ENCODE assay signal across 8 mouse cellular contexts in genomic region chr1:21079217-21079773, GRCm38 (mm10). TPM values are rescaled to one million over a fixed set of nuclear protein-coding genes. Genes with fewer than 3 reads are reported as not detected.
A peak's percentile ranks its signal among the peaks of the same experiment; 100 is the strongest.
DNase-seq lines count a peak whose midpoint lies in the region; ATAC-seq and TF ChIP-seq lines count a peak whose summit lies in the region.

Gene Tram2, minus strand, starts transcription at chr1:21079229.

- peaks cover 6 to 45% of the 10 kb centered on the region in 2 experiments for H3K4me1 ChIP-seq in CH12.LX (ENCODE audit: control insufficient read depth in 1 of 2, insufficient read depth in 2 of 2)
- H3K4me1 ChIP-seq in forebrain, embryonic 11.5 days (replicated peaks; ENCODE audit: control insufficient read depth, insufficient read depth, low read length): peaks cover 26% of the 10 kb centered on the region
- peaks cover 24% of the 10 kb centered on the region for H3K4me1 ChIP-seq in heart, embryonic 16.5 days (ENCODE audit: control insufficient read depth, insufficient read depth, low read length)
- H3K4me1 ChIP-seq in liver, embryonic 13.5 days (replicated peaks): peaks cover 35% of the 10 kb centered on the region
- H3K4me1 ChIP-seq in stomach, embryonic 14.5 days (ENCODE audit: control insufficient read depth, insufficient read depth, low read length): peaks cover 35% of the 10 kb centered on the region

- in situ Hi-C loops in CH12.LX (cut with MboI; ENCODE audit: low pct_ligation_motif_present, low pct_unique_long_range_greater_than_20kb, low sequenced_read_pairs): loop anchor here (5.0 kb wide), 1 partner anchor 42 kb away; no protein-coding TSS in a partner anchor

- no peak within 1 kb of the TSS for H3K27ac ChIP-seq in CH12.LX (ENCODE audit: insufficient read depth, low read depth)
- H3K27ac ChIP-seq in forebrain, embryonic 11.5 days (ENCODE audit: low read depth, low read length): peak within 1 kb of the TSS; percentile 76
- peak within 1 kb of the TSS; percentile 91 for H3K27ac ChIP-seq in heart, embryonic 16.5 days (ENCODE audit: low read length)
- peak within 1 kb of the TSS; percentile 81 for H3K27ac ChIP-seq in liver, embryonic 13.5 days
- H3K27ac ChIP-seq in stomach, embryonic 14.5 days (ENCODE audit: low read length): peak within 1 kb of the TSS; percentile 95

- H3K27me3 ChIP-seq in CH12.LX (replicated peaks): peaks cover 4% of the 10 kb centered on the region
- H3K27me3 ChIP-seq in forebrain, embryonic 11.5 days (ENCODE audit: control insufficient read depth, insufficient read depth, low read length): no peaks in the 10 kb centered on the region
- no peaks in the 10 kb centered on the region for H3K27me3 ChIP-seq in heart, embryonic 16.5 days (ENCODE audit: control insufficient read depth, insufficient read depth, low read length)
- peaks cover 16% of the 10 kb centered on the region for H3K27me3 ChIP-seq in liver, embryonic 13.5 days
- H3K27me3 ChIP-seq in stomach, embryonic 14.5 days (ENCODE audit: control insufficient read depth, insufficient read depth, low read length): no peaks in the 10 kb centered on the region

- peak within 1 kb of the TSS; percentile 85 to 98 (median 92) for H3K4me3 ChIP-seq in CH12.LX (replicated peaks in 1 of 3; ENCODE audit: low read depth in 2 of 3, low read length in 2 of 3, poor library complexity in 1 of 3)
- peak within 1 kb of the TSS; percentile 59 for H3K4me3 ChIP-seq in forebrain, embryonic 11.5 days (ENCODE audit: low read depth, low read length)
- peak within 1 kb of the TSS; percentile 74 for H3K4me3 ChIP-seq in heart, embryonic 16.5 days (ENCODE audit: low read length)
- H3K4me3 ChIP-seq in liver, embryonic 13.5 days (replicated peaks): peak within 1 kb of the TSS; percentile 68
- peak within 1 kb of the TSS; percentile 67 for H3K4me3 ChIP-seq in stomach, embryonic 14.5 days (ENCODE audit: low read depth, low read length)

- dilution Hi-C loops in CH12.LX (cut with MboI; ENCODE audit: extremely low pct_ligation_motif_present, extremely low pct_unique_long_range_greater_than_20kb, low sequenced_read_pairs): no loop called here

- TF ChIP-seq EP300 in CH12.LX (IDR thresholded peaks at IDR 0.05; ENCODE audit: low read length): no peak

- H3K79me2 ChIP-seq in CH12.LX (replicated peaks; ENCODE audit: control insufficient read depth, extremely low read depth, insufficient read depth, poor library complexity, severe bottlenecking): 0 out of 2 replicates have a peak, but pooled peaks cover 2% of the 10 kb centered on the region

- no peak for TF ChIP-seq CTCF in CH12.LX (conservative IDR thresholded peaks at IDR 0.05 in 1 of 2, IDR thresholded peaks at IDR 0.05 in 1 of 2; ENCODE audit: low read depth in 2 of 2, low read length in 2 of 2)

- H3K9ac ChIP-seq in CH12.LX (ENCODE audit: insufficient read depth, low read depth): peak within 1 kb of the TSS; percentile 89
- H3K9ac ChIP-seq in forebrain, embryonic 11.5 days (ENCODE audit: low read length): peak within 1 kb of the TSS; percentile 78
- peak within 1 kb of the TSS; percentile 85 for H3K9ac ChIP-seq in heart, embryonic 16.5 days (ENCODE audit: low read length)
- peak within 1 kb of the TSS; percentile 75 for H3K9ac ChIP-seq in liver, embryonic 13.5 days
- peak within 1 kb of the TSS; percentile 72 for H3K9ac ChIP-seq in stomach, embryonic 14.5 days (replicated peaks; ENCODE audit: low read depth, low read length)

- TF ChIP-seq RAD21 in CH12.LX (IDR thresholded peaks at IDR 0.05; ENCODE audit: low read depth, low read length): no peak

- H3K4me2 ChIP-seq in CH12.LX (ENCODE audit: insufficient read depth, low read depth, poor library complexity, severe bottlenecking): peak within 1 kb of the TSS; percentile 89
- peak within 1 kb of the TSS; percentile 73 for H3K4me2 ChIP-seq in forebrain, embryonic 11.5 days (ENCODE audit: low read depth, low read length, severe bottlenecking)
- peak within 1 kb of the TSS; percentile 74 for H3K4me2 ChIP-seq in heart, embryonic 16.5 days (ENCODE audit: low read depth, low read length)
- peak within 1 kb of the TSS; percentile 84 for H3K4me2 ChIP-seq in liver, embryonic 13.5 days
- H3K4me2 ChIP-seq in stomach, embryonic 14.5 days (replicated peaks; ENCODE audit: low read depth, low read length): peak within 1 kb of the TSS; percentile 59

- H3K9me3 ChIP-seq in CH12.LX (replicated peaks; ENCODE audit: low read length): no peaks in the 10 kb centered on the region
- H3K9me3 ChIP-seq in forebrain, embryonic 11.5 days (ENCODE audit: control insufficient read depth, low read length): no peaks in the 10 kb centered on the region
- H3K9me3 ChIP-seq in heart, embryonic 16.5 days (replicated peaks; ENCODE audit: control insufficient read depth, low read length): no peaks in the 10 kb centered on the region
- no peaks in the 10 kb centered on the region for H3K9me3 ChIP-seq in liver, embryonic 13.5 days (replicated peaks)
- H3K9me3 ChIP-seq in stomach, embryonic 14.5 days (ENCODE audit: control insufficient read depth, low read depth, low read length): no peaks in the 10 kb centered on the region

- ATAC-seq in forebrain, embryonic 11.5 days (replicated peaks; ENCODE audit: low FRiP score): peak; percentile 94
- ATAC-seq in heart, embryonic 16.5 days (replicated peaks; ENCODE audit: extremely low read depth, insufficient read depth, low FRiP score): peak; percentile 95
- peak; percentile 91 for ATAC-seq in liver, embryonic 13.5 days (ENCODE audit: low read depth)
- peak; percentile 91 for ATAC-seq in stomach, embryonic 14.5 days (ENCODE audit: insufficient number of reproducible peaks, insufficient read depth, low FRiP score, low read depth)

- WGBS in forebrain, embryonic 11.5 days: under 1% methylated on average over 33 of the region's 52 CpGs
- under 1% methylated on average over 32 of the region's 52 CpGs for WGBS in heart, embryonic 16.5 days
- under 1% methylated on average over 50 of the region's 52 CpGs for WGBS in liver, embryonic 13.5 days (ENCODE audit: insufficient replicate concordance)
- WGBS in stomach, embryonic 14.5 days: under 1% methylated on average over 42 of the region's 52 CpGs

- peak; percentile 82 for DNase-seq in CH12.LX (ENCODE audit: extremely low read depth)
- peak; percentile 77 for DNase-seq in c-Kit-positive CD71-negative TER-119-negative erythroid progenitor cells, embryonic 14.5 days (ENCODE audit: low read depth)
- DNase-seq in forebrain, embryonic 11.5 days (ENCODE audit: low spot score): peak; percentile 98
- DNase-seq in kidney, postnatal 25 days: peak; percentile 96 to 97
- peak; percentile 85 for DNase-seq in liver, embryonic 13.5 days
- DNase-seq in natural killer cell, adult 2 months (ENCODE audit: low spot score in 2 of 2): peak; percentile 90 to 93

- peak; percentile 84 for TF ChIP-seq POLR2A in CH12.LX (IDR thresholded peaks at IDR 0.05; ENCODE audit: low read depth, low read length)

- peaks cover 0 to 15% of the 10 kb centered on the region in 2 experiments for H3K36me3 ChIP-seq in CH12.LX (replicated peaks in 1 of 2; ENCODE audit: control insufficient read depth in 1 of 2, insufficient read depth in 1 of 2, low read length in 1 of 2)
- H3K36me3 ChIP-seq in forebrain, embryonic 11.5 days (ENCODE audit: control insufficient read depth, insufficient read depth, low read length): no peaks in the 10 kb centered on the region
- H3K36me3 ChIP-seq in heart, embryonic 16.5 days (ENCODE audit: control insufficient read depth, insufficient read depth): no peaks in the 10 kb centered on the region
- H3K36me3 ChIP-seq in liver, embryonic 13.5 days: no peaks in the 10 kb centered on the region
- no peaks in the 10 kb centered on the region for H3K36me3 ChIP-seq in stomach, embryonic 14.5 days (ENCODE audit: control insufficient read depth, insufficient read depth, low read length)

TF ChIP-seq in CH12.LX, 34 proteins besides CTCF, POLR2A, EP300 and RAD21:
- 0 out of 2 replicates have a peak, but pooled peaks have one; percentile 6 for TF ChIP-seq KAT2A (IDR thresholded peaks at IDR 0.05; ENCODE audit: insufficient replicate concordance, low read length)
- TF ChIP-seq NRF1 (IDR thresholded peaks at IDR 0.05; ENCODE audit: low read depth, low read length): peak; percentile 74
- TF ChIP-seq MXI1 (IDR thresholded peaks at IDR 0.05; ENCODE audit: low read depth, low read length): peak; percentile 31
- TF ChIP-seq CHD2 (IDR thresholded peaks at IDR 0.05; ENCODE audit: low read length): no peak
- TF ChIP-seq NELFE (IDR thresholded peaks at IDR 0.05; ENCODE audit: low read depth, low read length): peak; percentile 61
- 0 out of 2 replicates have a peak, but pooled peaks have one; percentile 32 for TF ChIP-seq MAX (IDR thresholded peaks at IDR 0.05; ENCODE audit: low read length)
- TF ChIP-seq E2F4 (IDR thresholded peaks at IDR 0.05; ENCODE audit: insufficient replicate concordance, low read depth, low read length): no peak
- no peak for TF ChIP-seq ZNF384 (IDR thresholded peaks at IDR 0.05; ENCODE audit: low read depth, low read length)
- peak; percentile 60; the same call in 1 of the 2 replicates for TF ChIP-seq ELF1 (IDR thresholded peaks at IDR 0.05; ENCODE audit: low read depth, low read length)
- TF ChIP-seq PAX5 (IDR thresholded peaks at IDR 0.05; ENCODE audit: low read length): no peak
- no peak for TF ChIP-seq SMC3 (IDR thresholded peaks at IDR 0.05; ENCODE audit: low read depth, low read length)
- TF ChIP-seq HCFC1 (IDR thresholded peaks at IDR 0.05; ENCODE audit: low read depth, low read length): peak; percentile 49

RNA-seq across cellular contexts. Expression of gene Tram2, which starts in this region (rescaled TPM):
- total RNA-seq in CH12.LX (2012; rRNA removed) (2.4 and 2.9 TPM in 2 replicates), CH12.LX (2014; rRNA removed) (1.3 and 1.9 TPM in 2 replicates)
- 4.7 and 6.6 TPM in 2 replicates for polyA plus RNA-seq in CH12.LX (2012; ENCODE audit: insufficient read length, low read depth)
- 6.2 and 6.8 TPM in 2 replicates for polyA plus RNA-seq in forebrain, embryonic 11.5 days (2014; fragmentation: Nextera tagmentation; extraction: Ambion mirVana)
- 3.3 and 3.6 TPM in 2 replicates for polyA plus RNA-seq in heart, embryonic 16.5 days (2015; fragmentation: Nextera tagmentation; extraction: Ambion mirVana)
- 1.2 and 1.3 TPM in 2 replicates for polyA plus RNA-seq in liver, embryonic 13.5 days (2015; fragmentation: Nextera tagmentation; extraction: Ambion mirVana)
- 9.9 and 10.6 TPM in 2 replicates for polyA plus RNA-seq in stomach, embryonic 14.5 days (2014; fragmentation: Nextera tagmentation; extraction: Ambion mirVana)
